Mouse (Mus musculus): Measurements from ENCODE around the gene Lpar6. TPM values are rescaled to one million over a fixed set of nuclear protein-coding genes. Genes with fewer than 3 reads are reported as not detected.

The Lpar6 gene
- polyA plus RNA-seq, 1 experiment from 2014 or later: 4.0 TPM

DNA sequence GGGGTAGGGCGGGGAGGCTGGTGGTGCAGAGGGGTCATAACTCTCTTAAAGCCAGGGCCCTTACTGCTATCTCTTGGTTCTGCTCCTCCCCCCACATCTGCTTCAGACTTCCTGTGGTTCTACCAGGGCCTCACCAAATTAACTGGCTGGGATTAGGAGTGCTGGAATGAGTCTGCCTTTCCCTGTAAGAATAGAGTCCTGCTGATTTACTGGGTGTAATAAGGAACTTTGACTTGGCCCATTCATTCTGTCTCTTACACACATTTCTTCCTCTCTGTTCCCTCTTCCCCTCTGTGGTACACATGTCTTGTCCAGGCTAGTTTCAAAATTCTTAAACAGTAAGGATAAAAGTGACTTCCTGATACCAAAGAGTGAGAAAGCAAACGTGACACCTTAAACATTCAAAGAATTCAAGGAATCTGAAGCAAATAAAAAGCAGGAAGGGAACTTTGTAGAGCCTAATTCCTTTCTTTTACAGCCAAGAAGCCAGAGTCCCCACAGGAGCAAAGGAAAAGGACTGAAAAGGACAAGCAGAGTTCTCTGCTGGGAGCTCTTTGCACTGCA is 3.1 kb upstream of the Lpar6 start:
- Histone ChIP-seq H3K4me2 (no peak overlapping the region), H3K9ac (replicated peaks) (no peak overlapping the region), H3K36me3 (no peaks in the 10 kb centered on the region), H3K27me3 (replicated peaks) (no peaks in the 10 kb centered on the region), H3K4me1 (peaks cover 23% of the 10 kb centered on the region), H3K4me3 (replicated peaks) (no peak overlapping the region), H3K9me3 (replicated peaks) (no peaks in the 10 kb centered on the region), H3K27ac (replicated peaks) (peak overlapping the region; percentile 66)
- ATAC-seq (ENCODE audit: low FRiP score): 0 out of 2 replicates have a peak, but pooled peaks have one; percentile 30
- 0% methylated on average over 2 of the region's 2 CpGs for WGBS

DNA sequence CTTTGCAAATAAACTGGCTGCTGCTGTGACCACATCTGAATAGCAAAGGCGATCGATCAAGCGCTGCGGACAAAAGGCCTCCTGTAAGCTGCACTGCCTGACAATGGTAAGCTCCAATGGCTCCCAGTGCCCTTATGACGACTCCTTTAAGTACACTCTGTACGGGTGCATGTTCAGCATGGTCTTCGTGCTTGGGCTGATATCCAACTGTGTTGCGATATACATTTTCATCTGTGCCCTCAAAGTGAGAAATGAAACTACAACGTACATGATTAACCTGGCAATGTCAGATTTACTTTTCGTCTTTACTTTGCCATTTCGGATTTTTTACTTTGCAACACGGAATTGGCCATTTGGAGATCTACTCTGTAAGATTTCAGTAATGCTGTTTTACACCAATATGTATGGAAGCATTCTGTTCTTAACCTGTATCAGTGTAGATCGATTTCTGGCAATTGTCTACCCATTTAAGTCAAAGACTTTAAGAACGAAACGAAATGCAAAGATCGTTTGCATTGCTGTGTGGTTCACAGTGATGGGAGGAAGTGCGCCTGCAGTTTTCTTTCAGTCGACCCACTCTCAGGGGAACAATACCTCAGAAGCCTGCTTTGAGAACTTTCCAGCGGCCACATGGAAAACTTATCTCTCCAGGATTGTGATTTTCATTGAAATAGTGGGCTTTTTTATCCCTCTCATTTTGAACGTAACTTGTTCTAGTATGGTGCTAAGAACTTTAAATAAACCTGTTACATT is 979 bp downstream of the Lpar6 start:
- 2% methylated on average over 20 of the region's 20 CpGs for WGBS
- peak overlapping the region; percentile 38 for H3K4me3 ChIP-seq (replicated peaks)
- H3K4me1 ChIP-seq: peaks cover 20% of the 10 kb centered on the region
- no peaks in the 10 kb centered on the region for H3K36me3 ChIP-seq
- ATAC-seq (ENCODE audit: low FRiP score): peak; percentile 82
- H3K9ac ChIP-seq (replicated peaks): peak overlapping the region; percentile 40
- no peaks in the 10 kb centered on the region for H3K27me3 ChIP-seq (replicated peaks)
- peak overlapping the region; percentile 82 for H3K27ac ChIP-seq (replicated peaks)
- H3K9me3 ChIP-seq (replicated peaks): no peaks in the 10 kb centered on the region
- peak overlapping the region; percentile 52 for H3K4me2 ChIP-seq

- ATAC-seq (ENCODE audit: low FRiP score): no peak
- Histone ChIP-seq H3K27me3 (replicated peaks) (no peaks in the 10 kb centered on the region), H3K4me3 (replicated peaks) (peak overlapping the region; percentile 38), H3K9me3 (replicated peaks) (no peaks in the 10 kb centered on the region), H3K4me2 (peak overlapping the region; percentile 52), H3K36me3 (no peaks in the 10 kb centered on the region), H3K9ac (replicated peaks) (peak overlapping the region; percentile 40), H3K4me1 (peaks cover 18% of the 10 kb centered on the region), H3K27ac (replicated peaks) (peak overlapping the region; percentile 82)
- 3% methylated on average over 6 of the region's 6 CpGs for WGBS
Measured at GRCm38 (mm10) chr14:73239291-73239690, 1.6 kb downstream of the Lpar6 start.

DNA sequence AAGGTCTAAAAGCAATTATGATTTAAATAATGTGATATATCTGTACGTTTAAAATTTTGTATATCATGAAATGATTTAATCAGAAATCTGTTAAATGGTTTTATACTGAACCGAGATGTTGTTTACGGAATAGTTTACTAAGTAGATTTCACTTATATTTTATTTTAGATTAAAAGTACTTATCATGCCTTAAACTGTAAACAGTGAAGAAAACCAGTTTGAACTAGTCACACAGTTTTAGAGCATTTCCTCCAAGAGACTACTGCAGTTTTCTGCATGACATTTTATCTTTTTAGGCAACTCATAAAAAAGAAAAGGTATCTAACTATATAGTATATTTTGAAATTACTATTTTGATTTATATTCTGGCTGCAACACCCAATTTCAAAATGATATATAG is 2.2 kb downstream of the Lpar6 start:
- no peak overlapping the region for H3K9ac ChIP-seq (replicated peaks)
- no peaks in the 10 kb centered on the region for H3K27me3 ChIP-seq (replicated peaks)
- ATAC-seq (ENCODE audit: low FRiP score): no peak
- H3K27ac ChIP-seq (replicated peaks): no peak overlapping the region
- no peaks in the 10 kb centered on the region for H3K9me3 ChIP-seq (replicated peaks)
- H3K4me1 ChIP-seq: peaks cover 12% of the 10 kb centered on the region
- no peak overlapping the region for H3K4me3 ChIP-seq (replicated peaks)
- no peaks in the 10 kb centered on the region for H3K36me3 ChIP-seq
- whole genome bisulfite sequencing: 47% methylated on average over 3 of the region's 3 CpGs
- no peak overlapping the region for H3K4me2 ChIP-seq

- Histone ChIP-seq H3K27me3 (replicated peaks) (no peaks in the 10 kb centered on the region), H3K9me3 (replicated peaks) (no peaks in the 10 kb centered on the region), H3K36me3 (no peaks in the 10 kb centered on the region), H3K9ac (replicated peaks) (no peak overlapping the region), H3K4me2 (no peak overlapping the region), H3K4me3 (replicated peaks) (no peak overlapping the region), H3K27ac (replicated peaks) (no peak overlapping the region), H3K4me1 (0 out of 2 replicates have a peak, but pooled peaks cover 2% of the 10 kb centered on the region)
- 98% methylated on average over 2 of the region's 2 CpGs for WGBS
- ATAC-seq (ENCODE audit: low FRiP score): no peak
Measured at GRCm38 (mm10) chr14:73244061-73244597, 6.4 kb downstream of the Lpar6 start.

GRCm38 (mm10) chr14:73250056-73250455 is 12.4 kb downstream of the Lpar6 start:
- Histone ChIP-seq H3K27ac (replicated peaks) (no peak overlapping the region), H3K36me3 (no peaks in the 10 kb centered on the region), H3K27me3 (replicated peaks) (no peaks in the 10 kb centered on the region), H3K4me1 (no peaks in the 10 kb centered on the region), H3K9ac (replicated peaks) (no peak overlapping the region), H3K9me3 (replicated peaks) (no peaks in the 10 kb centered on the region), H3K4me3 (replicated peaks) (no peak overlapping the region), H3K4me2 (no peak overlapping the region)
- WGBS: 90% methylated on average over 2 of the region's 2 CpGs
- no peak for ATAC-seq (ENCODE audit: low FRiP score)

DNA sequence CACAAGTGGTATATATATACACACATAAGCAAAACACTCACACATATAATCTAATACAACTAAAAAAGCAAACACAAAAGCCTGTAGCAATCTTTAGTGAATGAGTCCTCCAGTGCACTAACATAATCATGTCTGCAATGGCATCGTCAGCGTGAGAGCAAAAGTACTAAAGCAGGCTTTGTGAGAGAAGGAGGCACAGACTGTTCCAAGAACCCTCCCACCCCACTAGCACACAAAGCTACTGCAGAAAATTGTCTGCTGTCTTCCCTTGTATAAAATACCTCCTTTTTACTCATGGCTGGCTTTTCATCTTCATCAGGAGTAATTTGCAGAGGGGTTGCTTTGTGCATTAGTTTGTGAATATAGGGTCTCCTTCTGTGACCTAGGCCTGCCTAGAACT is 14.6 kb downstream of the Lpar6 start:
- 30% methylated on average over 2 of the region's 2 CpGs for WGBS
- no peak overlapping the region for H3K27ac ChIP-seq (replicated peaks)
- no peaks in the 10 kb centered on the region for H3K4me1 ChIP-seq
- no peak overlapping the region for H3K4me3 ChIP-seq (replicated peaks)
- H3K4me2 ChIP-seq: no peak overlapping the region
- no peak for ATAC-seq (ENCODE audit: low FRiP score)
- no peaks in the 10 kb centered on the region for H3K9me3 ChIP-seq (replicated peaks)
- H3K9ac ChIP-seq (replicated peaks): no peak overlapping the region
- H3K27me3 ChIP-seq (replicated peaks): no peaks in the 10 kb centered on the region
- no peaks in the 10 kb centered on the region for H3K36me3 ChIP-seq

DNA sequence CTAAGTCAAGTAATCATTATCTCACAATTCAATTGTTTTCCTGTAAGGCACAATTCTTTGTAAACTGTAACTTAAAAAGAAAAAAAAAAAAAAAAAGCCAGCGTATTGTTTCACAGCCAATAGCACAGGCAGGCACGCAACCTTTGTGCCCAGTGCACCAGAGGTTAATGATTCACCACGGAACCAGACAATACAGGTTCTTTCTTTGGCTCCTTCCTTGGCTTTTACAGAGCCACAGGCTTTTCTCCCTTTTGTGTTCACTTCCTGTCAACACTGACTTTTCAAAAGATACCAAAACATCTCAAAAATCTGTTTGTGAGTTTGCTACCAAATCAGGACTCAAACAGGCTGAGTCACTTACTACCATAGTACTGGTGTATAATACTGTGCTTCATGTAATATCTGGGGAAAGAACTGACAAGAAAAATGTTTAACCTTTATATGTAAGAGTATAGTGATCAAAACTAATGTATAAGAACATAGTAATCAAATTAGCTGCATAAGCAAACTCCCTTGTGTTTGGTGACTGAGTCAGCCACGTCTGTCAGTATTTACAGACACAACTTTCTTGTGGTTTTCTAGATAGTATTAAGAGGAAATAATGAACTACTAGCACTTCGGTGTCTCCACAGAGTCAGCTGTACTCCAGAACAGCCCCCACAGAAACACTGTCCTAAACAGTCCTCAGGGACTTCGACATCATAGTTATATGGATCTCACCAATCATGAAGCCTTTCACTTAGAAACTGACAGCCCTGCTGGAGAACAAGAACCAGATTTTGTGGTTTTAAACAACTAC is 16.0 kb downstream of the Lpar6 start:
- 28% methylated on average over 6 of the region's 6 CpGs for WGBS
- no peak overlapping the region for H3K4me2 ChIP-seq
- no peak for ATAC-seq (ENCODE audit: low FRiP score)
- H3K36me3 ChIP-seq: no peaks in the 10 kb centered on the region
- H3K9ac ChIP-seq (replicated peaks): no peak overlapping the region
- H3K27ac ChIP-seq (replicated peaks): no peak overlapping the region
- H3K27me3 ChIP-seq (replicated peaks): no peaks in the 10 kb centered on the region
- H3K9me3 ChIP-seq (replicated peaks): no peaks in the 10 kb centered on the region
- H3K4me3 ChIP-seq (replicated peaks): no peak overlapping the region
- H3K4me1 ChIP-seq: no peaks in the 10 kb centered on the region

DNA sequence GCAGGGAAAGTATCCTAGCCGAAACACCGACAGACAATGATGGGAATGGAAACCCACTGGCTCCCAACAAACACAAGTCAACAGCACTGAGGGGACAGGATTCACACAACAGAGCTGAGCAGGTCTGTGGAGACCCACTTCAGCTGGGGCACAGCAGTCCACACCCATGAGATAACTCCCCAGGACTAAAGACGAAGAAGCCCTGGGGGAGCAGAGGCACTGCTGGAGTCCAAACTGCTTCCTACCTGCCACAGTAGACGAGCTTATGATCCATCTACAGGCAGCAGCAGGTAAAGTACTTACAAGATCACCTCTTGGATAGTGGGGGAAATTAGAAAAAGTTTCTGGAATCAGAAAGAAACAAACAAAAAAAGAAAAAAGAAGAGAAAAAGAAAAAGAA is 16.7 kb downstream of the Lpar6 start:
- WGBS: 38% methylated on average over 4 of the region's 4 CpGs
- H3K27me3 ChIP-seq (replicated peaks): no peaks in the 10 kb centered on the region
- no peak overlapping the region for H3K4me3 ChIP-seq (replicated peaks)
- no peak overlapping the region for H3K9ac ChIP-seq (replicated peaks)
- H3K36me3 ChIP-seq: no peaks in the 10 kb centered on the region
- no peak for ATAC-seq (ENCODE audit: low FRiP score)
- H3K27ac ChIP-seq (replicated peaks): no peak overlapping the region
- no peaks in the 10 kb centered on the region for H3K4me1 ChIP-seq
- no peak overlapping the region for H3K4me2 ChIP-seq
- no peaks in the 10 kb centered on the region for H3K9me3 ChIP-seq (replicated peaks)

DNA sequence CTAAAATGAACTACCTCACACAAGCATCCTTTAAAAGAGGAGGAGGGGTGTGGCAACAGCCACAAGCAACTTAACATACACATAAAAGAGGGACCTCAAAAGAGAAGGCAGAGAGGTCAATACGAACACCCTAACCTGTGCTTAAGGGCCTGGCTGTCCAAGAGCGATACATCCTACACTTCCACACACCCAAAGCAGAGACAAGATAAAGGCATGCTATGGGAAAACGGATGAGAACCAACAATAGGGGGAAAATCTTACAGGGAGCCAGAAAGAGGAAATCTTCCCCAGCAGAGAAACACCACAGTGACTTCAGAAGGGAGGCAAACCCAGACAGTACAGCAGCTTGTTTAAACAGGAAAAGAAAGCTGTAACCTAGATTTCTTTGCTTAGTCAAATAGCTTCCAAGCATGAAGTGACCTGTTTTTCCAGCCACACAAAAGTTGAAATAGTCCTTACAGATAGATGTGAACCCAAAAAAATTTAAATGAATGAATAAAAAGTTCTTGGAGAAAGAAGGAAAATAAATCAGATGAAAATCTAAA is 17.8 kb downstream of the Lpar6 start:
- Histone ChIP-seq H3K27ac (replicated peaks) (no peak overlapping the region), H3K4me2 (no peak overlapping the region), H3K27me3 (replicated peaks) (no peaks in the 10 kb centered on the region), H3K9ac (replicated peaks) (no peak overlapping the region), H3K36me3 (no peaks in the 10 kb centered on the region), H3K4me3 (replicated peaks) (no peak overlapping the region), H3K9me3 (replicated peaks) (no peaks in the 10 kb centered on the region), H3K4me1 (no peaks in the 10 kb centered on the region)
- WGBS: 52% methylated on average over 3 of the region's 3 CpGs
- ATAC-seq (ENCODE audit: low FRiP score): no peak

DNA sequence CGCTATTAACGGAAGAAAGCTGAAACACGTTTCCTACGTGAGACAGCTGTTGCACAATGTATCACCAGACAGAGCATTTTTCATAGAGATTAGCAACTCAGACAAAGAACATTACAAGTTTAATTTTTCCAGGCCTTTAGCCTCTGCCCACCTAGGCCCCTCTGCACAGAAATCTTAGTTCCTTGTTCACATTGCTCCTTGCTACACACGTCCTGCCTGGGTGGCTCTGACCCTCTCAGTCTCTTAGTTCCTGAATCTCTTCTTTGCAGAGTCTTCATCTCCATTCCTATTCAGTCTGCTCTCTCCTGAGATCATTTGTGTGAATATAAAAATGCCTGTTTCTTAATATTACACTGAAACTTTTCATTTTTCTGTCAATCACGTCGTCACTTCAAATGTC is 19.7 kb downstream of the Lpar6 start:
- Histone ChIP-seq H3K27me3 (replicated peaks) (no peaks in the 10 kb centered on the region), H3K4me1 (no peaks in the 10 kb centered on the region), H3K36me3 (peaks cover 5% of the 10 kb centered on the region; the same call in 1 of the 2 replicates), H3K9ac (replicated peaks) (no peak overlapping the region), H3K9me3 (replicated peaks) (no peaks in the 10 kb centered on the region), H3K27ac (replicated peaks) (no peak overlapping the region), H3K4me2 (no peak overlapping the region), H3K4me3 (replicated peaks) (no peak overlapping the region)
- 81% methylated on average over 7 of the region's 7 CpGs for WGBS
- no peak for ATAC-seq (ENCODE audit: low FRiP score)
